Mouse (Mus musculus): ENCODE measurements around the gene Aldh2. TPM values are rescaled to one million over a fixed set of nuclear protein-coding genes. Genes with fewer than 3 reads are reported as not detected.

Gene Aldh2
- 100 to 1,000 TPM; 342 to 400 TPM for total RNA-seq (2023)

DNA sequence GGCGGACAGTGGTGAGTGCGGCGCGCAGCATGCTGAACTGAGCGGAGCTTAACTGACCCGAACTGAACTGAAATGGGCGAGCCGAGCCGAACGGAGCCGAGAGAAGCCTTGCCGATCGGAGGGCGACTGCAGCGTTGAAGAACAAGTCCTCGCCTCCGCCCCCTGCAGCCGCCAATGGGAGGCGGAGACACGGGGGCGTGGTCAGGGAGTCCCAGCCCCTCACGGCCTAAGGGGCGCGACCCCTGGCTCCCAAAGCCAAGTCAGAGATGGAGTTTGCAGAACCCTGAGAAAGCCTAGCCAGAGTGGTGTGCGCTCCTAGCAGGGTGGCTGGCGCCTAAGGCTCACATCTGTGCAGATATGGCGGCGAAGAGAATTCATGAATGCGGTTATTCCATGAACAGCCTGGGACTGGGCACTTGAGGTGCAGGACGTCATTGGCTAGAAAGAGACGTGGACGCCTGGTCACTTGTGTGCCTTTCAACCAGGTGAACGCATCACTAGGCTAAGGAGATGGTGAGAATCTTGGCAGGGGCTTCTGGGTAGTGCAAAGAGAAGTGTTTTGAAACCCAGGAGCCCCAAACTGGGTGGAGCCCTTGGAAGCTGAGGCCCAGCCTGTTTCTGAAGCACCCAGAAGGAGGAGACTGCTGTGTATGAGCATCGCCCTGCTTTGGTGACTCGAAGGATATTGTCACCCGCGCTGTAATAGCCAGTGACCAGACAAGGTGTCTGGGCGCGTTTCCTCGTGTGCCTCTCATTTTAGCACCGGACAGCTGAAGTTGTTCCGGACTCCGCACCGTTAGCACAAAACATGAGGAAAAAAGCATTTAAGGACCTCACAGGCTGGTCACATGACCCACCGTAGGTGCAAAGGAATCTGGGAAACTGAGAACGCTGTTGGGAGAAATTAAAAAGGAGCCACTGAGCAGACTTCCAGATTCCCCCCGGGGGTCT, at the start of gene Aldh2:
Gene Aldh2, minus strand, starts transcription at position 374 of the 951 bp plus-strand sequence.

DNA sequence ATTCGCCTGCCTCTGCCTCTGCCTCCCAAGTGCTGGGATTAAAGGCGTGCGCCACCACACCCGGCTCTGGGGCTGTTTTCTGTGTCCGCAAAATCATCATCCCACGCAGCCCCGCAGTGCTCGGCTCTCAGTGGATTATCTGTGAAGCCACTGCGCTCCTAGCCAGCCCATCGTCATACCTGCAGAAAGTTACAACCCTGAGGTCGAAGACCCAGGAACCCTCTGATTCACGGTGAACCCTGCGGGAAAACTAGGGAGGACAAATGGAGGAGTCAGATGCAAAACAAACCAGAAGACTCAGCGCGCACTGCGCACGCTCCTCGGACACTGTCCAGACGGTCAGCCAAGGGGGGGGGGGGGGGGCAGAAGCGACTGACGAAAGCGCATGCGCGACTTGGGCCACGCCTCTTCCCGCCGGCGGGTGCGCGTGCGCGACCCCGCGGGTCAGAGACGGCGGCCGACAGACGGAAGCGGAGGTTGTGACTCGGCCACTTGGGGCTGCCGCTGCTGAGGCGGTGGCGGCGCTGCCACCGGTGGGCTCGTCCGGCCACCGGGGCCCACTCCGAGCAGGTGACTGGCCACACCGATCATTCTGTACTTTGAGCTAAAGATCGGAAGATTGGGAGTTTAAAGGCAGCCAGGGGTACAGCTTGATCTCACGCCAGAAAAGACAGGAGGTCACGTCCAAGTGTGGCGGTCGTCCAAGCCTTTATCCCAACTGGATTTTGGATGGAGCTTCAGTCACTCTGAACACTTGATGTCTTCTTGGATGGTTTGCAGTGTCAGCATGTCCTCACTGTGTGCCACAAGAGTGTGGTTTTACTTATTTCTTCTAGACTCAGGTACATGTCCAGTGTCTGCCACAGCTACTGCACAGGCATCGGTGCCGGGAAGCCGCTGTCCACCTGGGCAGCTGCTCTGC, 25.2 kb upstream of the Aldh2 start, which contains the start of gene Acad12:
Gene Acad12, minus strand, starts transcription at position 347 of the 922 bp plus-strand sequence.

DNA sequence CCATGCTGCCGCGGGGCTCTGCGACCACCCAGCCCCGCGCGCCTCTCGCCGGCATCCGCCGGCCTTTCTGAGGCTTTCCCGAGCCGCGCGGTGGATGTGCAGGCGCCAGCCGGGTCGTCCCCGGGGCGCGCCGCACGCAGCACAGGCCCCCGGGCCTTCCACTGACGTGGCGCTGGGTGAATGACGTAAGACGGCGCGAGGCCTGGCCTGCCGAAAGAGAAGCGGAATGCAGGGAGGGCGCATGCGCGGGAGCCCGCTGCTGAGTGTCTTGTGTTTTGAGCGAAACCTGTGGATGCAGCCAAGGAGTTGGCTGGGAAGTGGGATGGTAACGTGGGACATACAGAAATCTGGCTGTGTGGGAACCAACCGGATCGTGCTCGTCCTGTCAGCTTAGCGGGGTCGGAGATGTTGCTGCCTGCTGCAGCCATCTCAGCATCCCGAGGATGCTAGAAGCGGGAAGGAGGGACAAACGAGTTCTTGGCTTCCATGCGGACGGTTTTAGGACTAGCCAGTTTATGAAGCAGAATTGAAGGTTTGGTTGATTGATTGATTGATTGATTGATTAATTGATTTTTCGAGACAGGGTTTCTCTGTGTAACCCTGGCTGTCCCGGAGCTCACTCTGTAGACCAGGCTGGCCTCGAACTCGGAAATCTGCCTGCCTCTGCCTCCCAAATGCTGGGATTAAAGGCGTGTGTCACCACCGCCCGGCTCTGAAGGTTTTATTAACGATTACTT, 47.7 kb downstream of the Aldh2 start, which contains the start of gene Mapkapk5:
Gene Mapkapk5, minus strand, starts transcription at position 113 of the 737 bp plus-strand sequence.

DNA sequence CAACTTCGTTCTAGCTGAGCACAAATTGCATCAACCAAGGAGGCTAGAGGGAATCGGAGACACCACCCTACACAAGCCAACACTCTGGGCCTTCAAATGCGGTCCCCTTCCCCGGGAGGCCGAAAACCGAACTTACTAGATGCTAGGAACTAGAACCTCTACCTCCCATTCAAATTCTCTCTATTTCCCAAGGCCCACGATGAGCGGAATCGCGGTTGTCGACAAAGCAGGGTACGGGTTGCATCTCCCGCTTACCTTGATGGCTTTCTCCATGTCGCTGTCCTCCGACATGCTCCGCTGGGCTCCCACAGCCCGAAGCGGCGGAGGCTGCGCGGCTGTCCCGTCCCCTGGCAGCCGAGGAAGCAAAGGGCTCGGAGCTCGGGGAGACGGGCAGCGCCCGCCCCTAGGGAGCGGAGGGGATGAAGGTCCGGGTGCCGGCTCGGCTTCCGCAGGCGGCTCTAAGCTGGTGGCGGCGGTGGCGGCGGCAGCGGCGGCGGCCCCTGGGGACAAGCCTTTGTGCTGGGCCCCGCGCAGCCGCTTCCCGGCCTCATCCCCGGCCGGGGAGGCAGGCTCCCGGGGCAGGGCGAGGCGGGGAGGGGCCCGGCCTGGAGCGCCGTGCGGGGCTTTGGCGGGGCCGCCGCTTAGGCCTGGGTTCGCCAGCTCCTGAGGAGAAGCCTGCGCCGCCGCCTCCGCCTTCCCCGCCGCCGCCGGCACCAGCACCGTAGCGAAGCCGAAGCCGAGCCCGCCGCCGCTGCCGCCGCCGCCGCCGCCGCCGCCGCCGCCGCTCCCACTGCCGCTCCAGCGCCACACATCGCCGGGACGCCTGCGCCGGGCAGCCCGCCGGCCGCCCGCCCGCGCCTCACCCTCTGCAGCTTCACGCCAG, 48.5 kb downstream of the Aldh2 start, which contains the start of the genes Adam1a and Gm42878:
Gene Adam1a, minus strand, starts transcription at position 573 of the 883 bp plus-strand sequence.
Gene Gm42878, minus strand, starts transcription at position 573 of the 883 bp plus-strand sequence.

Other genes with a start within 250 kb of the Aldh2 start
- 10 to 100 TPM; 64.9 to 87.5 TPM for gene Trafd1, start 208.2 kb downstream of the Aldh2 start, total RNA-seq (2023)
- gene Naa25, start 195.9 kb downstream of the Aldh2 start, total RNA-seq (2023): 10 to 100 TPM; 38.9 to 41.2 TPM
- 1 to 10 TPM in 1 of 2 experiments, under 1 TPM in 1; 0.58 to 1.0 TPM for gene Tmem116, start 141.9 kb downstream of the Aldh2 start, total RNA-seq (2023)
- gene Erp29, start 141.3 kb downstream of the Aldh2 start, total RNA-seq (2023): 100 to 1,000 TPM; 193 to 209 TPM
- gene Adam1b, start 90.4 kb downstream of the Aldh2 start, total RNA-seq (2023): not detected
- 1 to 10 TPM; 7.4 to 8.5 TPM for gene Adam1a, start 48.3 kb downstream of the Aldh2 start, total RNA-seq (2023)
- not detected for gene Gm42878, start 48.3 kb downstream of the Aldh2 start, total RNA-seq (2023)
- gene Mapkapk5, start 47.9 kb downstream of the Aldh2 start, total RNA-seq (2023): 100 to 1,000 TPM; 100 to 112 TPM
- 10 to 100 TPM; 10.0 to 12.3 TPM for gene Acad12, start 25.1 kb upstream of the Aldh2 start, total RNA-seq (2023)
- 10 to 100 TPM in 1 of 2 experiments, 1 to 10 TPM in 1; 9.8 to 11.0 TPM for gene Acad10, start 66.7 kb upstream of the Aldh2 start, total RNA-seq (2023)
- 10 to 100 TPM; 96.3 to 97.6 TPM for gene Brap, start 66.7 kb upstream of the Aldh2 start, total RNA-seq (2023)
- gene Atxn2, start 117.5 kb upstream of the Aldh2 start, total RNA-seq (2023): 10 to 100 TPM; 93.0 to 98.2 TPM
- 100 to 1,000 TPM; 178 to 188 TPM for gene Sh2b3, start 243.8 kb upstream of the Aldh2 start, total RNA-seq (2023)

Data from B cell, adult 67 days (primary cell).